Mouse (Mus musculus) small intestine, adult 10 weeks (tissue): Measurements from ENCODE around the gene Slc2a5. TPM values are rescaled to one million over a fixed set of nuclear protein-coding genes. Genes with fewer than 3 reads are reported as not detected.

Experiments
- polyA plus RNA-seq: library from polyadenylated mRNA; stranded (reverse); fragments of 350-450 nt; fragmentation: Illumina TruSeq; extraction: RNeasy Lipid Tissue Mini Kit (QIAGEN cat#74804); gene quantifications from one replicate; pipeline ENCODE4 v1.2.3, GENCODE M21; 2014; ENCODE audit warnings: low replicate concordance

Slc2a5 gene
- polyA plus RNA-seq = 48.3 TPM

DNA sequence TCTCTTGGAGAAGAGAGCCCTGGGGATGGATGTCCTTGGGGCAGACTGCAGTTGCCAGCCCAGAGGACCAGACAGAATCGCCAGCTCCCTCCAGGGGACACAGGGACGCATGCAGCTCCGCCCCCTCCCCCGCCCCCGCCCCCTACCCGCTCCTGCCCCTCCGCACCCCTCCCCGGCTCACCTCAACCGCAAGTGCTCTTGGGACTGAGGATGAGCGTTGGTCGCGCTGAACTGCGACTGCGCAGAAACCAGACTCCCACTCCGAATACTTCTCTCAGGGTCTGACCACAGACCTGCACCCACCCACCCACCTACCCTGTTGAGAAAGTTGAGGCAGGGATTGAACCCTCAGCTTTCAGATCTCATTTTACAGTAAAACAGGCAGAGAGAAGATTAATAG is at the start of gene Slc2a5:
Gene Slc2a5 (plus strand): TSS at position 229 of the 400 bp plus-strand sequence.

DNA sequence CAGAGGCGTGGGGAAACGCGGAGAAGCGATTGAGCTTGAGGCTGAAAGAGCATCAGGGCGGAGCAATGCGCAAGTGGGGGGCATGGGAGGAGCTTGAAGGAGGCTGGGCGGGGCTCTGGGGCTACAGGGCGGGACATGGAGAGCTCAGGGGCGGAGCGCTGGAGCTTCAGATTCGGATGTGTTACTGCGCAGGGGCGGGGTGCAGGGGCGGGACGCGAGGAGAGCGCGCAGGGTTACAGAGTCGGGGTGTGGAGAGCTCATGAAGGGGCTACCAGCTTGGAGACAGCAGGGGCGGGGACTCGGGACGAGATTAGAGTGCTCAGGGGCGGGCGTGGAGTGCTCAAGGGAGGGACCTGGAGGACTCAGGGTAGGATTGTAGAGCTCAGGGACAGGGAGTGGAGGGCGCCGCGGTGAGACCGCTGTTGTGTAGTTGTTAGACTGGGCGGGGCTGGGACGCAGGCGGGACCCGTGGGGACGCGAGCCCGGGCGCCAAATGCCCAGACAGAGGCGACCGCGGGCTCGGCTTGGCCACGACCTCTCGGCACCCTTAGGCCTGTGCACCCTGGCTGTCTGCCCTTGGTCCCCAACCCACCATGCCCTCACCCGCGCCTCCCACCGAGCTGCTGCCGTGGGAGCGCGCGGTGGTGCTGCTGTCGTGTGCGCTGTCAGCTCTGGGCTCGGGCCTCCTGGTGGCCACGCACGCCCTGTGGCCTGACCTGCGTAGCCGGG is 31.8 kb upstream of the Slc2a5 start, which contains the start of gene Gpr157:
Gene Gpr157 (plus strand): TSS at position 205 of the 729 bp plus-strand sequence.

Other genes with a start within 250 kb of the Slc2a5 start
- 5.2 TPM for gene Spsb1, start 164.2 kb upstream of the Slc2a5 start, polyA plus RNA-seq
- gene H6pd, start 110.3 kb upstream of the Slc2a5 start, polyA plus RNA-seq = 3.1 TPM
- gene Gpr157, start 31.9 kb upstream of the Slc2a5 start, polyA plus RNA-seq = 1.9 TPM
- gene Slc2a7, start 29.7 kb downstream of the Slc2a5 start, polyA plus RNA-seq = 2.5 TPM
- gene Car6, start 82.0 kb downstream of the Slc2a5 start, polyA plus RNA-seq = not detected
- gene Eno1, start 117.4 kb downstream of the Slc2a5 start, polyA plus RNA-seq = 155 TPM
- 28.1 TPM for gene Rere, start 162.4 kb downstream of the Slc2a5 start, polyA plus RNA-seq